Mouse (Mus musculus): Measurements from ENCODE around the gene Fads2.

- TF ChIP-seq E2F4 (IDR thresholded peaks at IDR 0.05; ENCODE audit: borderline replicate concordance, low read depth, low read length) (no peak), MAFK (IDR thresholded peaks at IDR 0.05; ENCODE audit: borderline replicate concordance, low read depth, low read length) (no peak), CTCF (IDR thresholded peaks at IDR 0.05 in 2 of 3, conservative IDR thresholded peaks at IDR 0.05 in 1 of 3; ENCODE audit: control insufficient read depth in 1 of 3, insufficient read depth in 1 of 3, low read depth in 2 of 3, low read length in 3 of 3, poor library complexity in 1 of 3, severe bottlenecking in 1 of 3) (no peak), ZNF384 (IDR thresholded peaks at IDR 0.05; ENCODE audit: low read depth, low read length) (no peak), JUND (IDR thresholded peaks at IDR 0.05; ENCODE audit: low read depth, low read length) (no peak), CHD2 (IDR thresholded peaks at IDR 0.05; ENCODE audit: low read length) (no peak), EP300 (IDR thresholded peaks at IDR 0.05; ENCODE audit: low read depth in 1 of 2, low read length in 2 of 2) (no peak), ETS1 (IDR thresholded peaks at IDR 0.05; ENCODE audit: low read depth, low read length) (no peak), RAD21 (IDR thresholded peaks at IDR 0.05; ENCODE audit: low read depth, low read length) (no peak)
Observed at GRCm38 (mm10) chr19:10116641-10117040, 15.1 kb upstream of the Fads2 start.
